Mouse (Mus musculus) bone marrow, adult 2 months (tissue): Measurements from ENCODE around the gene A730049H05Rik.

Experiments used
- CTCF ChIP-seq: fragments of 200-500 bp; IDR thresholded peaks from 2 replicates; pipeline ENCODE4 v1.5.1; 2011; ENCODE audit warnings: low read length, control low read depth; ENCODE audit not compliant: control insufficient read depth, insufficient read depth
- POLR2A ChIP-seq: fragments of 200-500 bp; IDR thresholded peaks from 2 replicates; pipeline ENCODE4 v1.6.1; 2011; ENCODE audit warnings: low read depth, mild to moderate bottlenecking, control low read depth, low read length, borderline replicate concordance; ENCODE audit not compliant: control insufficient read depth

DNA sequence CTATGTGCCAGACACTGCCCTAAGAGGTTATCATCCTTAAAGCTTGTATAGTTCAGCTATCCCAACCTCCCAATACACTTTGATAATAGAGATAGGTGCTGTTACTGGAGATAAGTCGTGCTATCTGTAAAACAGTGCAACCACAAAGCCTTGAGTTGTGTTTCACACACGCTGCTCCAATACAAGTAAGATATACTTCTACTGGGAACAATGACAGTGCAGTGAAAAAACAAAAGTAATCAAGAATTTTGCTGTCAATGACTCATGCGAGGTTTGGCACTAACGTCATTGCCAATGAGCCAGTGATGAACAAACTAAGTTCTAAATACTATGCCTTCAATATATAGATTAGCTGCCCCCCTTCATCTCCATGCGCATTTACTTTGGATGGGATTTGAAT is 10.3 kb downstream of the A730049H05Rik start:
- no peak for TF ChIP-seq CTCF
- no peak for TF ChIP-seq POLR2A
